Mouse (Mus musculus): ENCODE data around the gene Aim2. TPM values are rescaled to one million over a fixed set of nuclear protein-coding genes. Genes with fewer than 3 reads are reported as not detected.
A peak's percentile ranks its signal among the peaks of the same experiment; 100 is the strongest.

Gene Aim2
- polyA plus RNA-seq, 1 experiment from 2014 or later: 1.5 TPM

- WGBS: 91% methylated on average over 4 of the region's 4 CpGs
- ATAC-seq (replicated peaks): no peak
- no peak overlapping the region for H3K9ac ChIP-seq
- H3K27me3 ChIP-seq (replicated peaks): no peaks in the 10 kb centered on the region
- no peaks in the 10 kb centered on the region for H3K4me1 ChIP-seq
- no peak overlapping the region for H3K4me3 ChIP-seq
- H3K9me3 ChIP-seq: no peaks in the 10 kb centered on the region
- no peak overlapping the region for H3K27ac ChIP-seq
- no peak overlapping the region for H3K4me2 ChIP-seq
- H3K36me3 ChIP-seq (replicated peaks): no peaks in the 10 kb centered on the region
These were observed 61.2 kb downstream of the Aim2 start for GRCm38 (mm10) chr1:173411863-173412262.

GRCm38 (mm10) chr1:173414631-173415030 lies 64.0 kb downstream of the Aim2 start:
- H3K4me3 ChIP-seq: no peak overlapping the region
- H3K4me1 ChIP-seq: no peaks in the 10 kb centered on the region
- H3K27ac ChIP-seq: no peak overlapping the region
- no peaks in the 10 kb centered on the region for H3K9me3 ChIP-seq
- ATAC-seq (replicated peaks): no peak
- WGBS: 79% methylated on average over 3 of the region's 3 CpGs
- no peaks in the 10 kb centered on the region for H3K36me3 ChIP-seq (replicated peaks)
- no peaks in the 10 kb centered on the region for H3K27me3 ChIP-seq (replicated peaks)
- H3K9ac ChIP-seq: no peak overlapping the region
- H3K4me2 ChIP-seq: no peak overlapping the region

GRCm38 (mm10) chr1:173418516-173418915 lies 67.8 kb downstream of the Aim2 start:
- Histone ChIP-seq H3K4me2 (no peak overlapping the region), H3K4me3 (no peak overlapping the region), H3K27ac (no peak overlapping the region), H3K9ac (no peak overlapping the region), H3K4me1 (no peaks in the 10 kb centered on the region), H3K9me3 (no peaks in the 10 kb centered on the region), H3K36me3 (replicated peaks) (no peaks in the 10 kb centered on the region), H3K27me3 (replicated peaks) (no peaks in the 10 kb centered on the region)
- 88% methylated on average over 3 of the region's 3 CpGs for WGBS
- ATAC-seq (replicated peaks): no peak

GRCm38 (mm10) chr1:173418936-173419621 lies 68.4 kb downstream of the Aim2 start:
- Histone ChIP-seq H3K27me3 (replicated peaks) (no peaks in the 10 kb centered on the region), H3K4me2 (no peak overlapping the region), H3K9ac (no peak overlapping the region), H3K4me3 (no peak overlapping the region), H3K36me3 (replicated peaks) (no peaks in the 10 kb centered on the region), H3K4me1 (no peaks in the 10 kb centered on the region), H3K9me3 (no peaks in the 10 kb centered on the region), H3K27ac (no peak overlapping the region)
- 78% methylated on average over 1 of the region's 1 CpGs for WGBS
- ATAC-seq (replicated peaks): no peak

GRCm38 (mm10) chr1:173420374-173420773 lies 69.7 kb downstream of the Aim2 start:
- Histone ChIP-seq H3K4me2 (no peak overlapping the region), H3K4me1 (no peaks in the 10 kb centered on the region), H3K27me3 (replicated peaks) (no peaks in the 10 kb centered on the region), H3K4me3 (no peak overlapping the region), H3K9me3 (no peaks in the 10 kb centered on the region), H3K27ac (no peak overlapping the region), H3K9ac (no peak overlapping the region), H3K36me3 (replicated peaks) (no peaks in the 10 kb centered on the region)
- no peak for ATAC-seq (replicated peaks)
- WGBS: 85% methylated on average over 6 of the region's 6 CpGs

- Histone ChIP-seq H3K4me1 (no peaks in the 10 kb centered on the region), H3K4me3 (no peak overlapping the region), H3K9ac (no peak overlapping the region), H3K4me2 (no peak overlapping the region), H3K27me3 (replicated peaks) (no peaks in the 10 kb centered on the region), H3K27ac (no peak overlapping the region), H3K36me3 (replicated peaks) (no peaks in the 10 kb centered on the region), H3K9me3 (no peaks in the 10 kb centered on the region)
- ATAC-seq (replicated peaks): no peak
- WGBS: 85% methylated on average over 2 of the region's 2 CpGs
These were observed 75.7 kb downstream of the Aim2 start for GRCm38 (mm10) chr1:173426345-173426744.

- no peak for ATAC-seq (replicated peaks)
- Histone ChIP-seq H3K9ac (no peak overlapping the region), H3K9me3 (no peaks in the 10 kb centered on the region), H3K4me3 (no peak overlapping the region), H3K4me1 (no peaks in the 10 kb centered on the region), H3K27me3 (replicated peaks) (no peaks in the 10 kb centered on the region), H3K36me3 (replicated peaks) (no peaks in the 10 kb centered on the region), H3K4me2 (no peak overlapping the region), H3K27ac (no peak overlapping the region)
- WGBS: 85% methylated on average over 8 of the region's 8 CpGs
These were observed 76.7 kb downstream of the Aim2 start for GRCm38 (mm10) chr1:173427385-173427784.

- Histone ChIP-seq H3K4me3 (no peak overlapping the region), H3K27me3 (replicated peaks) (no peaks in the 10 kb centered on the region), H3K4me1 (no peaks in the 10 kb centered on the region), H3K36me3 (replicated peaks) (no peaks in the 10 kb centered on the region), H3K27ac (no peak overlapping the region), H3K9me3 (no peaks in the 10 kb centered on the region), H3K9ac (no peak overlapping the region), H3K4me2 (no peak overlapping the region)
- 89% methylated on average over 5 of the region's 5 CpGs for WGBS
- ATAC-seq (replicated peaks): no peak
These were observed 79.5 kb downstream of the Aim2 start for GRCm38 (mm10) chr1:173429995-173430699.

- no peaks in the 10 kb centered on the region for H3K4me1 ChIP-seq
- no peak overlapping the region for H3K27ac ChIP-seq
- no peak for ATAC-seq (replicated peaks)
- 91% methylated on average over 2 of the region's 2 CpGs for WGBS
- H3K36me3 ChIP-seq (replicated peaks): no peaks in the 10 kb centered on the region
- no peak overlapping the region for H3K4me2 ChIP-seq
- H3K9me3 ChIP-seq: no peaks in the 10 kb centered on the region
- no peak overlapping the region for H3K9ac ChIP-seq
- H3K27me3 ChIP-seq (replicated peaks): no peaks in the 10 kb centered on the region
- no peak overlapping the region for H3K4me3 ChIP-seq
These were observed 81.7 kb downstream of the Aim2 start for GRCm38 (mm10) chr1:173432411-173432810.

GRCm38 (mm10) chr1:173437161-173437953 lies 86.7 kb downstream of the Aim2 start:
- WGBS: 86% methylated on average over 6 of the region's 6 CpGs
- no peak for ATAC-seq (replicated peaks)

GRCm38 (mm10) chr1:173440681-173441080 lies 90.0 kb downstream of the Aim2 start:
- ATAC-seq (replicated peaks): 0 out of 2 replicates have a peak, but pooled peaks have one; percentile 39
- Histone ChIP-seq H3K4me1 (no peaks in the 10 kb centered on the region), H3K9ac (no peak overlapping the region), H3K36me3 (replicated peaks) (no peaks in the 10 kb centered on the region), H3K9me3 (no peaks in the 10 kb centered on the region), H3K27ac (no peak overlapping the region), H3K4me3 (no peak overlapping the region), H3K27me3 (replicated peaks) (no peaks in the 10 kb centered on the region), H3K4me2 (no peak overlapping the region)
- WGBS: 73% methylated on average over 1 of the region's 1 CpGs

More at GRCm38 (mm10) chr1:173437161-173437953, 86.7 kb downstream of the Aim2 start:
- Histone ChIP-seq H3K4me2 (no peak overlapping the region), H3K27me3 (replicated peaks) (no peaks in the 10 kb centered on the region), H3K9me3 (no peaks in the 10 kb centered on the region), H3K9ac (no peak overlapping the region), H3K4me3 (no peak overlapping the region), H3K36me3 (replicated peaks) (no peaks in the 10 kb centered on the region), H3K27ac (no peak overlapping the region), H3K4me1 (no peaks in the 10 kb centered on the region)

GRCm38 (mm10) chr1:173441210-173441609 lies 90.5 kb downstream of the Aim2 start:
- Histone ChIP-seq H3K9me3 (no peaks in the 10 kb centered on the region), H3K4me2 (no peak overlapping the region), H3K4me1 (no peaks in the 10 kb centered on the region), H3K36me3 (replicated peaks) (no peaks in the 10 kb centered on the region), H3K9ac (no peak overlapping the region), H3K27me3 (replicated peaks) (no peaks in the 10 kb centered on the region), H3K27ac (no peak overlapping the region), H3K4me3 (no peak overlapping the region)
- ATAC-seq (replicated peaks): no peak
- 81% methylated on average over 4 of the region's 4 CpGs for WGBS

Measured in midbrain, embryonic 15.5 days (tissue).